Mouse (Mus musculus) forelimb bud, embryonic 11.5 days (tissue): ENCODE results near the gene Enc1.

ENCODE experiments used
- DNase-seq: peaks from one replicate; pipeline ENCODE4 v3.0.0-alpha.2; 2012; ENCODE audit warnings: low read depth, low spot score

Enc1 gene

DNA sequence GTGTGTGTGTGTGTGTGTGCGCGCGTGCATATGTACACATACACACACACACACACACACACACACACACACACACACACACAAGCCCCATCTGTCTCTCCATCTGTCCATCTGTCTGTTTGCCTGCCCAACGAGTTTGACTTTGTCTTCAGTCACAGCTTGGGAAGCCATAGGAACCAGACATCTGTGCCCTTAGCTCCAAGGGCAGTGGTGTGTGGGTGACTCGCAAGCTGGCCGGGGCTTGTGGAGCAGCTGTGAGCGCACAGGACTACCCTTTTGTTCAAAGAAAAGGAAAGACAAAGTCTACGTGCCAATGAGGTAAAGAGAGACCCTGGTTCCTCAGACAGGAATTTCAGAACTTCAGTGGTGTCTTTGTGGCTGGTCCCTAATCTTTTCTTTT is 51.1 kb downstream of the Enc1 start:
- DNase-seq, result peak; percentile 39

DNA sequence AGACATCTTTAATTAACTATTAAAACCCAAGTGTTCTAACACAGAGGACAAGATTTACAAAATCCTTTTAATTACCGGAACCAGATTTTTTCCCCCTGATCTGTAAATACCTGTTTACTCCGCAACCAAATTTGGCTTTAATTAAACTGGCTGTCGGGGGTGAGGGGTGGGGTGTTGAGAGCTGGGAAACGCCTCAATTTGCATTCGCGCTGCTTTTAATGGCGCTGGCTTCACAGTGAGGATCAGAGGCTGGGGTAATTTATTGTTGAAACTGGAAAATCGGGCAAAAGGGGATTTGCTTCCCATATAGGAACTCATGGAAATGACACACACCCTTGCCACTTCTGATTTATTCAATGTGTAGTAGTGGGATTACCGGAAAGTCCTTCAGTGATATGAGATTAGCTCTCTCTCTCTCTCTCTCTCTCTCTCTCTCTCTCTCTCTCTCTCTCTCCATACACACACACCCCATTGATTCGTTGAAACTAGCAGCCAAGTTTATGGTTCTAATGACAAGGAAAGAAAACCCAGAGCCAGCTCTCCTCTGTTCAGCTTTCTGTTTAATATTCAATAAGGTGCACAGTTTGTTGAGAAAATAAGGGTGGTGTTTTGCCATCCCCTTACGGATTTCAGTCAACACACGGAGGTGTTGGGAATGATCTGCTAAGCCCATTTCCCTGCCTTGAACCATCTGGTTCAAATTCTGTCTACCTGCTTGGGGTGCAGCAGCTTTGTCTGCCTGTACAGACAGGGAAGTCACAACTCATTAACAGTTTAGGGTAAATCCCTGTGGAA is 51.7 kb downstream of the Enc1 start:
- DNase-seq, result peak; percentile 36

DNA sequence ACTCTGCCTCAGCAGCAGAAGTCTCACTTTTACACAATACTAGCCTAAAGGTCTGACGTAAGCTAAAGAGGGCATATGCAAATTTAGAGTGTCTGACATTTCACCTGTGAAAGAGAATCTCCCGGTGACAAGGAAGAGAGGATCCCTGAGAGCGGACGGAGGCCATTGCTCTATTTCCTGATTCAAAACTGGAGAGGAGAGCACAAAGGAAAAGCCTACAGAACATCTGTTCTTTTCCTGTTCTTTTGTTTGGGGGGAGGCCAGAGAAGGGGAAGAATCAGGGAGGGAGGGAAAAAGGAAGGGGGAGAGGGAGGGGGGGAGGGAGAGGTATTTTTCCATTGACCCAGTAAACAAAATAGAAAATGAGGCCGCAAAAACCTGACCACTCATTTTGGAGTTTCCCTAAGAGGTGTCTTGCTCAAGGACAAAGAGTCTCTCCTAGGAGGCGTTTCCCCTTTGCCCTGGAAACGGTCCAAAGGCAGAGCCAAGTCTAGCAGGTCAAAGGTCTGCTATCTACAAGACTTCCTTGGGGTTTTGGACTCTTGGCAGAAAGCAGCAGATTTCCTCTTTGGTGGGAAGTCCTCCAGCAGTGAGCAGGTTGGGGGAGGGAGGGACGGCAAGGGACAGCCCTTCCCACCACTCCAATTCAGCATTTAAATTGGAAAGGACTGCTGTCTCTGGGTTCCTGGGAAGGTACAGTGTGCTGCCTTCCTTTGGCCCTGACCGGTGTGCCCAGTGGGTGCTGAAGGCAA is 54.4 kb downstream of the Enc1 start:
- no peak for DNase-seq

DNA sequence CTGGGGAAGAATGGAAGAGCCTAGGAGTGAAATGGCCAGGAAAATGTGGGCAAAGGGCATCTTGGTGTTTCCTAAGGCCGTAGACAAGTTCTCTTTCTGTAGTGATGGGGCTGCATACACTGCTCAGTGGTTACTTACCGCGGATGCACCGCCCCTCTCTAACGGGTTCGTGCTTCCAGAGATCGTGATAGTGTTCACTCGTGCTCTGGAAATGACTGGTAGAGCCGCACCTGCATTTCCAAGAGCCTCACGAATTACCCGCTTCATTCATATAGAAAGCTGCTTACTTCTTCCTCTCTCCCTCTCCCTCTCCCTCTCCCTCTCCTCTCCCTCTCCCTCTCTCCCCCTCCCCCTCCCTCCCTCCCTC is 54.9 kb downstream of the Enc1 start:
- no peak for DNase-seq

DNA sequence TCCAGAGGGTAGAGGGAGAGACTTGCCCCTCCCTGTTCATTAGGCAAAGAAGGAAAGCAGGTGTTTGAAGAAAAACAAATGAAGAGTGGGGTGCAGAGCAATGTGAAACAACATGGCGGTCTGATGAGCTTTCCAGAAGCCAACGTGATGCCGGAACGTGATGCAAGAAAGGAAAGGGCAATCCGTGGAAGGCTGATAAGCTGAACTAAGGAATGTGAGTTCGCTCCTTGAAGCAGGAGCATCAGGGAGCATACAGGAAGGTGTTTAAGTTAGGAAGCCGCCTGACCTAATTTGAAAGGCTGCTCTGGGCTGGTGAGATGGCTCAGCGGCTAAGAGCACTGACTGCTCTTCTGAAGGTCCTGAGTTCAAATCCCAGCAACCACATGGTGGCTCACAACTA is 55.4 kb downstream of the Enc1 start:
- DNase-seq, result no peak

DNA sequence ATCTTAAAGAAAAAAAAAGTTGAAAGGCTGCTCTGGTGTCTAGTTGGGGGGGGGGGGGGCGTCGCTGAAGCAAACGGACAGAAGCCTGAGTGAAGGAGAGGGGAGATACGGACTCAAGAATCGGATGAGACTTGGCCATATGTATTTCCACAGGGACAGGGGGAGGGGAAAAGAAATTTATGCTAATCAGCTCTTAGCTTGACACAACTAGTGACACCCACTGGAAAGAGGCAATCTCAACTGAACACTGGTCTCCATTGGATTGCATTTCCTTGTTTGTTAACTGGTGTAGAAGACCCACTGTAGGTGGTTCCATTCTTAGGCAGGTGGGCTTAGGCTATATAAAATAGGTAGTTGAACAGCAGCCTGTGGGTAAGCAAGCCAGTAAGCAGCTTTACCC is 55.9 kb downstream of the Enc1 start:
- DNase-seq, result no peak

DNA sequence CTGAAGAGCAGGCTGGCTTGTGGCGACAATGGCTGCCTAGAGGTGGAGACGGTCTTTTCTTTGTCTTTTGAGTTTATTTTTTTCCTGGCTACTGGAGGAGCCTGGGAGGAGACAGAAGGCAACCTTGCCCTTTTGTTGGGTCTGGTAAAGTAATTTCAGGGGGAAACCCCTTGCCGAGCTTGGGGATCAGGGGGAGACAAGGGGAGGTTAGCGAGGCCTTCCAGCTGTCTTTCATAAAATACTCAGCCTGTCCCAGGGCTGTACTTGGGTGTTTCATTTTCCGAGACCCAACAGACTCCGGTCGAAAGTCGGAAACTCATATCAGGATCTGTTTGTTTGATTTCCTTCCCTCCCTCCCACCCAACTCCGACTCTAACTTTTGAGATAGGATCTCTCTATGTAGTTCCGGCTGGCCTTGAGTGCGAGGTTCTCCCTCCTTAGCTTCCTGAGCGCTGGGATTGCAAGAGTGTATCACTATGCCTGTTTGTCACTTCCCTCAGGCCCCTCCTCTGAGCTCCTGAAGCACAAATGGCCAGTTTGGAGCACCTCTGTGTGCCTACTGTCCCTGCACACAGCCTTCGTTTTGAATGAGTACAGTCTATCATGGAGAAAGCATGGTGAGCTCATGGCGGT is 56.6 kb downstream of the Enc1 start:
- no peak for DNase-seq

DNA sequence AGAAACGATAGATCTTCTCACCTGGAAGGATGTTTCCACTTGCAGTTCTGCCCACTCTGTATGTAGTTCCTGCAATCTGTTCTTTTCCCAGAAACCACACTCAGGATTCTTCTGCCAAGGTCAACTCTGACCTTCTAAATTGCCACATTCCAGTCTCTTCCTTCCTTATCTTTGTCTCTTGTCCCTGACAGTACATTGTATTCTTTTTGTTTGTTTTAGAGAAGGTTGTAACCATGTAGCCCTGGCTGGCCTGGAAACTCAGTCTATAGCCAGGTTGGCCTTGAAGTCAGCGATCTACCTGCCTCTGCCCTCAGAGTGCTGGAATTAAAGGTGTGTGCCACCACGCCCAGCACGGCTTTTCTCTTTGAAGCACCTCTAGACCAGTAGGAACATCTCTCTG is 58.0 kb downstream of the Enc1 start:
- DNase-seq, result no peak

DNA sequence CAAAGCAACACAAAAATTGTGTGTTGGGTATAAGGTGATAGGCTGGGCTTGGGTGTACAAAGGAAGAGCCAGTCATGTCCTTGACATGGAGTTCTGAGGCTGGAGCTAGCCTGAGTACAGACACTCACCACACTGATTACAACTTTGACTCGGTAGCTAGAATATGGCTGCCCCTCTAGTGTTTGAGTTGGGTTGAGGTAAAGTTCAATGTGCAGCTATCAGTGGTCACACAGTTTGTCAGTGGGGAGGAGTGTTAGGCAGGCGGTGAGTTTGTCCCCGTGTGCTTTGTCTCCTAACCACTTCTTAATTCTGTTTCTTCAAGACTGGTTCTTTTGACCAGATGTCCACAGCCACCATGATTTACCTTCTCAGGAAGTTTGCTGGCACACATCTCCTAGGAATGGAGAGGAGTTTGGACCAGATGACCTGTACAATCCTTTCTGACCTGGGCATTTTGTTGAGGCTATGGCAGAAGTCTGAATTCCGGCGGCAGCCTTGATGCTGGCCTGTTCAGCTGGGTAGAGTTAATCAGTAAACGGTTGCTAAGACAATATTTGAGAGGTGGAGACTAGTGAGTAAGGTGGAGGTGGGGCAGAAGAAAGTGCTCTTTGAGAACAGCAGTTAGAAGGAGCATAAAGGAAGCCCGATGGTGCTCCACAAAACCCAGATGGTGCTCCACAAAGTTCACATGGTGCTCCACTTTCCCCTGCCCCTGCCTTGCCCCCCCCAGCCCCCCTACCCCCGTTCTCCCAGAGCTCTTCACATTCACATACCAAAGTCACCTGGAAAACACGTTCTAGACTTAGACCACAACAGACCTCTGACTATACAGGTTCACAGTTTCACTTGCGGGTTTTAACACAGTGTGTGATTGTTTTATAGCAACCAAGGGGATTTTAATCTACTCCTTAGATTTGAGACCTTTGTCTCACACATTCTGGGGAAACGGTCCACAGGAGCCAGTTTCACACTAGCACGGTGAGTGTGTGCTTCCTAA is 59.3 kb downstream of the Enc1 start:
- DNase-seq, result no peak
